Comparison of ENCODE assay signal across 20 mouse cellular contexts in genomic region chrX:160669992-160670391, GRCm38 (mm10).
DNase-seq lines count a peak whose midpoint lies in the region; ATAC-seq lines count a peak whose summit lies in the region.
"Had no signal": no experiment of that assay in that cellular context is flagged by ENCODE, and none has a peak within 500 bp of the region (broad histone marks: within the 10 kb centered on the region; RNA-seq: fewer than 3 reads in every experiment).

No protein-coding gene starts in this region.

- DNase-seq in frontal cortex, postnatal 25 days (ENCODE audit: low spot score in 2 of 2), result no peak
- DNase-seq in left cerebral cortex, postnatal 25 days (ENCODE audit: low spot score in 2 of 2), result peak; percentile 5 to 64
- DNase-seq in left cerebral cortex, postnatal 10 days (ENCODE audit: extremely low spot score in 1 of 2, low spot score in 2 of 2), result no peak
- DNase-seq in brain, adult 2 months (ENCODE audit: low read depth, low spot score), result peak; percentile 48
- no peak for DNase-seq in adrenal gland, postnatal 36 days
- DNase-seq: adrenal gland, adult 8-10 months; adrenal gland, postnatal 14 days; B cell, adult 2 months; cerebellum, adult 11-12 months; cerebellum, adult 2 months; cerebellum, adult 9-10 months; cerebellum, postnatal 10 days; cerebellum, postnatal 25 days; forebrain, postnatal 0 days had no signal

- peak; percentile 96 for ATAC-seq in frontal cortex, adult (ENCODE audit: low TSS enrichment)
- ATAC-seq: activated CD4-positive, CD25-positive, alpha-beta regulatory T cell, adult 4 months; CD4-positive, CD25-positive, alpha-beta regulatory T cell, adult 4 months; forebrain, embryonic 13.5 days; forebrain, embryonic 15.5 days; forebrain, postnatal 0 days; Patski had no signal

- intact Hi-C loops in left cerebral cortex, postnatal 25 days (cut with DNase I), result no loop called here
- intact Hi-C loops in left cerebral cortex, postnatal 10 days (cut with DNase I), result no loop called here

Comparison
In these comparisons a context has a peak if more than half of its experiments do, and no peak if none do; other contexts are left out.
1. DNase-seq: peak in left cerebral cortex, postnatal 25 days (2 of 2) and brain, adult 2 months (single experiment); none in frontal cortex, postnatal 25 days (0 of 2), left cerebral cortex, postnatal 10 days (0 of 2) and adrenal gland, postnatal 36 days (0 of 2).